Comparison of ENCODE assay signal across 13 mouse cellular contexts in genomic region chr3:83032746-83033308, GRCm38 (mm10). TPM values are rescaled to one million over a fixed set of nuclear protein-coding genes. Genes with fewer than 3 reads are reported as not detected.
DNase-seq lines count a peak whose midpoint lies in the region; ATAC-seq and TF ChIP-seq lines count a peak whose summit lies in the region.
"Had no signal": no experiment of that assay in that cellular context is flagged by ENCODE, and none has a peak within 500 bp of the region (broad histone marks: within the 10 kb centered on the region; RNA-seq: fewer than 3 reads in every experiment).

No protein-coding gene starts in this region.

- no peak for ATAC-seq in limb, embryonic 15.5 days (ENCODE audit: insufficient number of reproducible peaks, low FRiP score, low TSS enrichment, low read depth)
- no peak for ATAC-seq in megakaryocyte progenitor cell, adult 5-6 weeks (replicated peaks; ENCODE audit: poor library complexity)

- peaks cover 20% of the 10 kb centered on the region for H3K4me1 ChIP-seq in testis, adult 2 months (ENCODE audit: control insufficient read depth, insufficient read depth, low read length)
- no peaks in the 10 kb centered on the region for H3K4me1 ChIP-seq in limb, embryonic 15.5 days
- H3K4me1 ChIP-seq: lung, embryonic 15.5 days had no signal

- no peak overlapping the region for H3K27ac ChIP-seq in testis, adult 2 months (ENCODE audit: control insufficient read depth, insufficient read depth, low read depth, low read length)
- no peak overlapping the region for H3K27ac ChIP-seq in limb, embryonic 15.5 days
- H3K27ac ChIP-seq: lung, embryonic 15.5 days had no signal

- H3K4me2 ChIP-seq in limb, embryonic 15.5 days, result 0 out of 2 replicates have a peak overlapping the region, but pooled peaks have one; percentile 1
- H3K4me2 ChIP-seq: lung, embryonic 15.5 days had no signal

- DNase-seq in embryo, embryonic 11 days, result peak; percentile 13
- no peak for DNase-seq in embryo, embryonic 9.5 days (ENCODE audit: extremely low spot score)
- no peak for DNase-seq in testis, postnatal 10 days (ENCODE audit: low spot score)
- no peak for DNase-seq in lung, postnatal 10 days
- no peak for DNase-seq in adrenal gland, adult (ENCODE audit: inconsistent age in 2 of 2, low spot score in 1 of 2)
- DNase-seq: adrenal gland, postnatal 10 days had no signal

- no peaks in the 10 kb centered on the region for H3K36me3 ChIP-seq in testis, adult 2 months (ENCODE audit: control insufficient read depth, insufficient read depth, low read length)
- no peaks in the 10 kb centered on the region for H3K36me3 ChIP-seq in limb, embryonic 15.5 days
- H3K36me3 ChIP-seq: lung, embryonic 15.5 days had no signal

- TF ChIP-seq POLR2A in testis, adult 2 months (IDR thresholded peaks at IDR 0.05; ENCODE audit: control insufficient read depth, low read depth, low read length), result no peak

- 44% methylated on average over 13 of the region's 13 CpGs for WGBS in limb, embryonic 15.5 days

- H3K9me3 ChIP-seq in limb, embryonic 15.5 days, result no peaks in the 10 kb centered on the region
- H3K9me3 ChIP-seq: lung, embryonic 15.5 days had no signal

- peak overlapping the region; percentile 47 for H3K4me3 ChIP-seq in testis, adult 2 months (ENCODE audit: control insufficient read depth, low read depth, low read length)
- no peak overlapping the region for H3K4me3 ChIP-seq in limb, embryonic 15.5 days
- H3K4me3 ChIP-seq: lung, embryonic 15.5 days had no signal

- TF ChIP-seq CTCF in testis, adult 2 months (IDR thresholded peaks at IDR 0.05; ENCODE audit: control insufficient read depth, insufficient read depth, insufficient replicate concordance, low read depth, low read length), result no peak

- H3K27me3 ChIP-seq in testis, adult 2 months (ENCODE audit: control insufficient read depth, insufficient read depth, low read length), result no peaks in the 10 kb centered on the region
- H3K27me3 ChIP-seq in limb, embryonic 15.5 days, result no peaks in the 10 kb centered on the region
- H3K27me3 ChIP-seq: lung, embryonic 15.5 days had no signal

- no peak overlapping the region for H3K9ac ChIP-seq in limb, embryonic 15.5 days
- H3K9ac ChIP-seq: lung, embryonic 15.5 days had no signal

RNA-seq across cellular contexts. Expression of gene Fga, which starts 7.0 kb away (rescaled TPM):
- polyA plus RNA-seq in testis, adult 2 months (2012; rRNA removed), result 0.06 TPM in 1 of 2 replicates, not detected in the other
- polyA plus RNA-seq in limb, embryonic 15.5 days (2015; fragmentation: Nextera tagmentation; extraction: Ambion mirVana), result 0.34 and 2.5 TPM in 2 replicates
- not detected in 2 replicates for total RNA-seq in megakaryocyte progenitor cell, adult 5-6 weeks (2015)
- not detected in 2 replicates for total RNA-seq in megakaryocyte progenitor cell, adult 5-6 weeks (2017)
- total RNA-seq: granulocyte monocyte progenitor cell, adult 5-6 weeks; layer of hippocampus, adult 18-20 months had no signal
- polyA plus RNA-seq: C2C12 had no signal

RNA-seq across cellular contexts. Expression of gene Fgb, which starts 16.8 kb away (rescaled TPM):
- 0.07 and 0.11 TPM in 2 replicates for polyA plus RNA-seq in testis, adult 2 months (2012; rRNA removed)
- 0.27 and 1.4 TPM in 2 replicates for polyA plus RNA-seq in limb, embryonic 15.5 days (2015; fragmentation: Nextera tagmentation; extraction: Ambion mirVana)
- not detected in 2 replicates for total RNA-seq in megakaryocyte progenitor cell, adult 5-6 weeks (2015)
- not detected in 2 replicates for total RNA-seq in megakaryocyte progenitor cell, adult 5-6 weeks (2017)
- total RNA-seq: granulocyte monocyte progenitor cell, adult 5-6 weeks; layer of hippocampus, adult 18-20 months had no signal
- polyA plus RNA-seq: C2C12 had no signal

RNA-seq across cellular contexts. Expression of gene Plrg1, which starts 22.5 kb away (rescaled TPM):
- 28.9 and 31.4 TPM in 2 replicates for polyA plus RNA-seq in testis, adult 2 months (2012; rRNA removed)
- 89.5 and 91.2 TPM in 2 replicates for polyA plus RNA-seq in limb, embryonic 15.5 days (2015; fragmentation: Nextera tagmentation; extraction: Ambion mirVana)
- 42.4 and 51.2 TPM in 2 replicates for total RNA-seq in megakaryocyte progenitor cell, adult 5-6 weeks (2015)
- total RNA-seq in megakaryocyte progenitor cell, adult 5-6 weeks (2017), result 81.3 and 83.9 TPM in 2 replicates

RNA-seq across cellular contexts. Expression of gene Fgg, which starts 25.3 kb away (rescaled TPM):
- 0.18 and 0.20 TPM in 2 replicates for polyA plus RNA-seq in testis, adult 2 months (2012; rRNA removed)
- 0.56 and 2.3 TPM in 2 replicates for polyA plus RNA-seq in limb, embryonic 15.5 days (2015; fragmentation: Nextera tagmentation; extraction: Ambion mirVana)
- total RNA-seq in megakaryocyte progenitor cell, adult 5-6 weeks (2015), result not detected in 2 replicates
- total RNA-seq in megakaryocyte progenitor cell, adult 5-6 weeks (2017), result not detected in 2 replicates
- total RNA-seq: granulocyte monocyte progenitor cell, adult 5-6 weeks had no signal
- polyA plus RNA-seq: C2C12 had no signal
